ENCODE assay signal across 16 mouse cellular contexts in genomic region chrX:169102665-169103064, GRCm38 (mm10).
"Had no signal": no experiment of that assay in that cellular context is flagged by ENCODE, and none has a peak within 500 bp of the region (broad histone marks: within the 10 kb centered on the region; RNA-seq: fewer than 3 reads in every experiment).

No protein-coding gene starts in this region.

- H3K4me1 ChIP-seq: neural tube, embryonic 12.5 days; neural tube, embryonic 13.5 days; stomach, embryonic 15.5 days had no signal

- H3K9ac ChIP-seq: neural tube, embryonic 12.5 days; neural tube, embryonic 13.5 days; stomach, embryonic 15.5 days had no signal

- H3K4me2 ChIP-seq: neural tube, embryonic 12.5 days; neural tube, embryonic 13.5 days; stomach, embryonic 15.5 days had no signal

- H3K36me3 ChIP-seq: neural tube, embryonic 12.5 days; neural tube, embryonic 13.5 days; stomach, embryonic 15.5 days had no signal

- H3K9me3 ChIP-seq: neural tube, embryonic 12.5 days; neural tube, embryonic 13.5 days; stomach, embryonic 15.5 days had no signal

- DNase-seq: retina, postnatal 1 day; right cerebral cortex, adult 18-20 months; right cerebral cortex, postnatal 14 days; right cerebral cortex, postnatal 25 days; right cerebral cortex, postnatal 4 days; spleen, adult 18-20 months; thymus, adult 18-20 months; thymus, adult 2 months; thymus, postnatal 14 days; thymus, postnatal 25 days; thymus, postnatal 36 days; thymus, postnatal 4 days had no signal

- H3K27me3 ChIP-seq: neural tube, embryonic 12.5 days; stomach, embryonic 15.5 days had no signal

- H3K4me3 ChIP-seq: neural tube, embryonic 12.5 days; neural tube, embryonic 13.5 days; stomach, embryonic 15.5 days had no signal

- H3K27ac ChIP-seq: neural tube, embryonic 12.5 days; neural tube, embryonic 13.5 days; stomach, embryonic 15.5 days; stomach, postnatal 0 days had no signal
